Mouse (Mus musculus) liver, adult 2 months (tissue): ENCODE data around the gene Ppp1r14b. TPM values are rescaled to one million over a fixed set of nuclear protein-coding genes. Genes with fewer than 3 reads are reported as not detected.

Experiments
- DNase-seq: peaks from one replicate; pipeline ENCODE4 v3.0.0-alpha.2; 2011; ENCODE audit warnings: low read depth, low spot score; ENCODE audit errors: extremely low read depth
- H3K27ac ChIP-seq: fragments of 200-500 bp; replicated peaks from 2 replicates; pipeline ENCODE4 v1.5.1; 2012; ENCODE audit warnings: low read depth, mild to moderate bottlenecking, control low read depth, inconsistent platforms, low read length; ENCODE audit not compliant: insufficient read depth
- H3K27me3 ChIP-seq: fragments of 200-500 bp; 2 replicates; pipeline ENCODE4 v1.6.1; 2012; ENCODE audit warnings: mild to moderate bottlenecking, moderate library complexity, low read length, inconsistent platforms; ENCODE audit not compliant: control insufficient read depth, insufficient read depth
- H3K36me3 ChIP-seq: fragments of 200-500 bp; 2 replicates; pipeline ENCODE4 v1.6.1; 2012; ENCODE audit warnings: low read length, inconsistent platforms; ENCODE audit not compliant: control insufficient read depth, insufficient read depth
- H3K4me1 ChIP-seq: fragments of 200-500 bp; 2 replicates; pipeline ENCODE4 v1.6.1; 2011; ENCODE audit warnings: low read length; ENCODE audit not compliant: control insufficient read depth, insufficient read depth
- H3K4me3 ChIP-seq: fragments of 200-500 bp; 2 replicates; pipeline ENCODE4 v1.5.1; 2011; ENCODE audit warnings: low read depth, mild to moderate bottlenecking, control low read depth, low read length, moderate library complexity; ENCODE audit not compliant: insufficient read depth
- H3K79me2 ChIP-seq: fragments of 200-500 bp; 2 replicates; pipeline ENCODE4 v1.6.1; 2012; ENCODE audit warnings: inconsistent platforms, mild to moderate bottlenecking, low read length, moderate library complexity; ENCODE audit not compliant: control insufficient read depth, insufficient read depth
- H3K9ac ChIP-seq: fragments of 200-500 bp; 2 replicates; pipeline ENCODE4 v1.6.1; 2012; ENCODE audit warnings: low read depth, mild to moderate bottlenecking, control low read depth, inconsistent platforms, low read length
- CTCF ChIP-seq: fragments of 200-500 bp; IDR thresholded peaks from 2 replicates; pipeline ENCODE4 v1.5.1; 2011; ENCODE audit warnings: low read depth, low read length, control low read depth
- POLR2A ChIP-seq: fragments of 200-500 bp; IDR thresholded peaks from 2 replicates; pipeline ENCODE4 v1.6.1; 2011; ENCODE audit warnings: low read length, control low read depth; ENCODE audit not compliant: insufficient read depth; ENCODE audit errors: extremely low read depth
- whole genome bisulfite sequencing: fragments of 180-500 bp; shearing (Covaris S2); methylation state at CpG from one replicate; pipeline ENCODE4 v1.1.7; 2018; 5-methylcytosine and 5-hydroxymethylcytosine counted together
- polyA plus RNA-seq: library from polyadenylated mRNA; depleted of rRNA; stranded (reverse); fragments of >200 nt; gene quantifications from 2 replicates; pipeline ENCODE4 v1.2.3, GENCODE M21; 2012
- total RNA-seq: library from RNA; depleted of rRNA; stranded (reverse); fragments of >200 nt; gene quantifications from 2 replicates; pipeline ENCODE4 v1.2.3, GENCODE M21; 2014

The Ppp1r14b gene
- total and polyA plus RNA-seq, 2 experiments, result 14.0 to 38.2 TPM

DNA sequence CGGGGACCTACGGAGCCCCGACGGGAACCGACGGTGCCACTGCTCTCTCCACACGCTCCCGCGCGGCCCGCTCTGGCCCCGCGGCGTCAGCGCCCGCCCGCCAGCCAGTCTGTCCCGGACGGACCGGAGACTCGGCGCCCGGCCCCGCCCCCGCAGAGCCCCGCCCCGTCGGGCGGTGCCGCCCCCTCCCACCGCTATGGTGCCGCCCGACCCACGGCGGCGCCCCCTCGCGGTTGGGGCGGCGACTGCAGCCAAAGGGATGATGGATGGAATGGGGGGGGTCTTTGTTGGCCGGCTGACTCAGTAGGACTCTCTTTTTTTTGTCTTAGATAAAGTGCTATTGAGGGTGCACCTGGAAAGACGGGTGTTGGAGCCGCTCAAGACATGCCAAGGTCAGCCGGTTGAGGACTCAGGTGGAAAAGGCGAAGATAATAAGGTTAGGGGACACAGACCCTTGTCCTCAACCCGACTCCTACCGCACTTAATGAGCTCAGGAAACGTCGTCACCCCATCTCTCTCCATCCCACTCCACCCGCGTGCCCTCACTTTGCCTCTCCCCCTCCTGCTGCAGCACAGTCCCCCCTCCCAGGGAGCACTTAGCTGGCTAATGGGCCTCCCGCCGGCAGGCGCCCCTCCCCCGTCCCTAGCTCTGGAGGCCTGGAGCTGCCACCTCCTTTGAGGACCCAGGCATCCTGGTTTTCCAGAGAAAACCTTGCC is 4.9 kb upstream of the Ppp1r14b start:
- Histone ChIP-seq H3K4me3 (peak overlapping the region; percentile 85), H3K27ac (peak overlapping the region; percentile 61), H3K9ac (peak overlapping the region; percentile 93), H3K79me2 (peaks cover 4% of the 10 kb centered on the region; the same call in 1 of the 2 replicates), H3K27me3 (no peaks in the 10 kb centered on the region), H3K36me3 (peaks cover 1% of the 10 kb centered on the region; the same call in 1 of the 2 replicates), H3K4me1 (peaks cover 7% of the 10 kb centered on the region)
- TF ChIP-seq CTCF (peak; percentile 72), POLR2A (peak; percentile 58; the same call in 1 of the 2 replicates)
- DNase-seq, result peak; percentile 20
- WGBS, result 2% methylated on average over 55 of the region's 55 CpGs

DNA sequence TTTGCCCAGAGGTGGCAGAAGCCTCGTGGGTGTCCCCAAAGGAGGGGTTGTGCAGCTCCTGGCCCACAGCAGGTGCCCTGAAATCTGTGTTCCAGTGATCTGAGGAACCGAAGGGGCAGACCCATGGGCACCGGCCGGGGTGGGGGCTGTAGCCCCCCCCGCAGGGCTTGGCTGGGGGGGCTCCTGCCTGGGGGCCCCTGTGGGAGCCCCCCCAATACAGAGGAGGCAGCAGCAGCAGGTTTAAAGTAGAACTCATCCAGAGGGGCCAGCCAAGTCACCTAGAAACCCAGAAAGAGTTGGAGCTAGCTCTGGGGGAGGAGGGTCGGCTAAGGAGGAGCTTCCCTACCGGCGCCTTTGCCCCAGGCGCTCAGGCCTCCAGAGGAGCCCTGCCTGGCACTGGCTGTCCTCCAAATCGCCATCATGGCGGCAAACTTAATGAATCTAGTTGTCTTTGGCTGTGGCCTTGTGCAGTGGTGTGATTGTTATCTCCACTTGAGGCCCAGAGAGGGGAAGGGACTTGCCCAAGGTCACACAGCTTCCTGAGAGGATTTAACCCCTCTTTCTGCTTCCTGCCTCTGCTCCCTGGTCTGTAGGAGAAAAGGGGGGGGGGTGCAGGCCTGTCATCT is 4.2 kb upstream of the Ppp1r14b start:
- DNase-seq, result no peak
- no peak overlapping the region for H3K9ac ChIP-seq
- H3K27ac ChIP-seq, result no peak overlapping the region
- TF ChIP-seq CTCF, result no peak
- TF ChIP-seq POLR2A, result no peak
- no peaks in the 10 kb centered on the region for H3K36me3 ChIP-seq
- 46% methylated on average over 11 of the region's 11 CpGs for WGBS
- no peaks in the 10 kb centered on the region for H3K27me3 ChIP-seq
- peaks cover 7% of the 10 kb centered on the region for H3K4me1 ChIP-seq
- no peak overlapping the region for H3K4me3 ChIP-seq
- peaks cover 4% of the 10 kb centered on the region; the same call in 1 of the 2 replicates for H3K79me2 ChIP-seq

DNA sequence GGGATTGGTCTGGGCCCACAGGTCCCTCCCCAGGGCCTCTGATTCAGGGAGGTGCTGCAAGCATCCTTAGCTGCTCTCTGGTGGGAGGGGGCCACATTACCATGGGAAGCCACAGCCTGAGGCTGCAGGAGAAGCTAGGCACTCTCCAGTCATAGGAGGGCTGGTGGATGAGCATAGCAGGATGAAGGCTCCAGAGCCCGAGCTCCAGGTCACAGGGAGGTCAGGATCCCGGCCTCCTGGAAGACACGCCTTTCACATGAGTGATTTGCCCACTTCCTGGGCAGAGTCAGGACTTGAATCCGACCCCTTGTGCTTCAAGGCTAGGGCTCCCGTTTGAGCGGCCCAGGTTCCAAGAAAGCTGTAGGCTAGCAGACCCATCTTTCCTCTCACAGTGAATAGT is 3.1 kb upstream of the Ppp1r14b start:
- no peak overlapping the region for H3K9ac ChIP-seq
- no peak overlapping the region for H3K4me3 ChIP-seq
- no peak overlapping the region for H3K27ac ChIP-seq
- 74% methylated on average over 6 of the region's 6 CpGs for WGBS
- no peak for DNase-seq
- H3K36me3 ChIP-seq, result no peaks in the 10 kb centered on the region
- TF ChIP-seq POLR2A (no peak), CTCF (no peak)
- H3K79me2 ChIP-seq, result peaks cover 8% of the 10 kb centered on the region; the same call in 1 of the 2 replicates
- no peaks in the 10 kb centered on the region for H3K27me3 ChIP-seq
- H3K4me1 ChIP-seq, result peaks cover 12% of the 10 kb centered on the region

DNA sequence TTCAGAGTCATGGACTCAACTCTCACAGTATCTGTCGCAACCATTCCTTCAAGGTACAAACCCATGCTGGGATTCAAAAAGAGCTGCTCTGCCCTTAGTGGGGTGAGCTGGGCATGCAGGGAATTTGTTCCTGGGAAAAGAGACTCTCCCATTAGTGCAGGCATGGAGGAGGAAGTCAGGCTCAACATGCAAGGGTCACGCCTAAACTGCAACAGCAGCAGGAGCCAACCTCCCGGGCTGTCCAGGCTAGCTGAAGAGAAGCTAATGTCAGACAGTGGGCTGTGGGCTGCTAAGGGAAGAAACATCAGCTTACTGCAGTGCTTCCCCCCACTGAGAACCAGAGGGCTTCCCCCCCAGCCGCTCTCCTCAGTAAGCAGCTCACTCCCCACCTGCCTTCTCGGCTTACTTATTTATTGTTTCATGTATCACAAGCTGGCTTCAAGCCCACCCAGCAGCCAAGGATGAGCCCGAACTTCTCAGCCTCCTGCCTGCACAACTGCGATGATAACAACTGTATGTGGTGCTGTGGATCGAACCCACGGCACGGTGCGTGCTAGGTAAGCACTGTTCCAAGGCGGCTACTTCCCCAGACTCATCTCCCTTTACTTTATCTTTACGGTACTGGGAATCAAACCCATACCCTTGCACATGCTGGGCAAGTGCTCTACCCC is 2.4 kb upstream of the Ppp1r14b start:
- Histone ChIP-seq H3K27me3 (no peaks in the 10 kb centered on the region), H3K27ac (no peak overlapping the region), H3K4me3 (no peak overlapping the region), H3K36me3 (peaks cover 2% of the 10 kb centered on the region; the same call in 1 of the 2 replicates), H3K9ac (no peak overlapping the region), H3K79me2 (peaks cover 8% of the 10 kb centered on the region; the same call in 1 of the 2 replicates), H3K4me1 (peaks cover 14% of the 10 kb centered on the region)
- no peak for DNase-seq
- TF ChIP-seq POLR2A, result no peak
- TF ChIP-seq CTCF, result no peak
- 92% methylated on average over 13 of the region's 13 CpGs for WGBS

DNA sequence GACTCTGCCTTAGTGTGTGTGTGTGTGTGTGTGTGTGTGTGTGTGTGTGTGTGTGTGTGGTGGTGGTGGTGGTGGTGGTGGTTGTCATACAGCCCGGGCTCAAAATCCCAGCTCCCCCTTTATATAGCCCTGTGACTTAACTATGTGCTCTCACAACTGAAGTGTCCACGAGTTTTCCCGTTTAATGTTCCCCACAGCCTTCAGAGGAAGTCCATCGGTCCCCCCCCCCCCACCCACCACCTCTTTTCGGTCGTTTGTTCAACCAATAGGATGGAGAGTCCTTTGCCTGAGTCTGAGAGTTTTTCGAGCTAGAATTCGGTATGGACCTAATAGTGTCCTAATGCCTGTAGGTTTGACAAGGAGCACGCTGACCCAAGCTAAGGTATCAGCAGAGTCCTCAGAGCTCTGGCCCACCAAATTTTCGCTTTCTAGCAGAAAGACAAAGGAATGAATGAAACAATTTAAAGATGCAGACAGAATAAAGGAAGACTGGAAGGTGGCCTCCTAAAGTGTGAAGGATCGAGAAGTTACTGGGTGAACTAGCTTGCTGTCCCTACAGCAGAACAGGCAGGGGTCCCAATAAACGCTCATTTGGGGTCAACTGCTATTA is 1.1 kb upstream of the Ppp1r14b start:
- DNase-seq, result no peak
- Histone ChIP-seq H3K4me1 (peaks cover 20% of the 10 kb centered on the region), H3K36me3 (peaks cover 3% of the 10 kb centered on the region; the same call in 1 of the 2 replicates), H3K4me3 (no peak overlapping the region), H3K27ac (no peak overlapping the region), H3K27me3 (no peaks in the 10 kb centered on the region), H3K79me2 (peaks cover 12% of the 10 kb centered on the region; the same call in 1 of the 2 replicates), H3K9ac (no peak overlapping the region)
- 47% methylated on average over 12 of the region's 12 CpGs for WGBS
- no peak for TF ChIP-seq CTCF
- TF ChIP-seq POLR2A, result no peak
